Mouse (Mus musculus) lung, embryonic 16.5 days (tissue): ENCODE data around the gene Kat6b. TPM values are rescaled to one million over a fixed set of nuclear protein-coding genes. Genes with fewer than 3 reads are reported as not detected.

Experiments used
- ATAC-seq: fragments of 200-750 bp; cut with Nextera tagmentation; 2 replicates; pipeline ENCODE4 v1.8.0; 2017; ENCODE audit warnings: low read depth, mild to moderate bottlenecking, moderate library complexity
- H3K27ac ChIP-seq: fragments of 300-500 bp; sonication (generic); 2 replicates; pipeline ENCODE4 v1.5.1; 2014; ENCODE audit warnings: mild to moderate bottlenecking, control low read depth, low read length
- H3K27me3 ChIP-seq: fragments of 300-500 bp; sonication (generic); 2 replicates; pipeline ENCODE4 v1.6.1; 2014; ENCODE audit warnings: low read depth, low read length, mixed read lengths; ENCODE audit not compliant: control insufficient read depth, insufficient read depth
- H3K36me3 ChIP-seq: fragments of 300-500 bp; sonication (generic); 2 replicates; pipeline ENCODE4 v1.6.1; 2014; ENCODE audit warnings: low read length; ENCODE audit not compliant: control insufficient read depth, insufficient read depth
- H3K4me1 ChIP-seq: fragments of 300-500 bp; sonication (generic); replicated peaks from 2 replicates; pipeline ENCODE4 v1.6.1; 2014; ENCODE audit warnings: low read length, mixed read lengths; ENCODE audit not compliant: control insufficient read depth, insufficient read depth
- H3K4me2 ChIP-seq: fragments of 300-500 bp; sonication (generic); 2 replicates; pipeline ENCODE4 v1.6.1; 2014; ENCODE audit warnings: low read depth, low read length, control low read depth
- H3K4me3 ChIP-seq: fragments of 300-500 bp; sonication (generic); 2 replicates; pipeline ENCODE4 v1.5.1; 2014; ENCODE audit warnings: mild to moderate bottlenecking, low read length, control low read depth
- H3K9ac ChIP-seq: fragments of 300-500 bp; sonication (generic); 2 replicates; pipeline ENCODE4 v1.6.1; 2014; ENCODE audit warnings: low read length, control low read depth
- H3K9me3 ChIP-seq: fragments of 300-500 bp; sonication (generic); 2 replicates; pipeline ENCODE4 v1.6.1; 2016; ENCODE audit warnings: low read length; ENCODE audit not compliant: control insufficient read depth
- WGBS: fragments of 180-500 bp; shearing (Covaris S2); extraction: QIAGEN DNeasy Blood & Tissue Kit; methylation state at CpG from one replicate; pipeline ENCODE4 v1.1.7; 2014; 5-methylcytosine and 5-hydroxymethylcytosine counted together
- polyA plus RNA-seq: library from polyadenylated mRNA; unstranded; fragments of >200 nt; fragmentation: Nextera tagmentation; extraction: Ambion mirVana; gene quantifications from 2 replicates; pipeline ENCODE4 v1.2.1, GENCODE M21; 2015

Kat6b gene
- polyA plus RNA-seq, 1 experiment from 2014 or later, result 10.5 TPM

DNA sequence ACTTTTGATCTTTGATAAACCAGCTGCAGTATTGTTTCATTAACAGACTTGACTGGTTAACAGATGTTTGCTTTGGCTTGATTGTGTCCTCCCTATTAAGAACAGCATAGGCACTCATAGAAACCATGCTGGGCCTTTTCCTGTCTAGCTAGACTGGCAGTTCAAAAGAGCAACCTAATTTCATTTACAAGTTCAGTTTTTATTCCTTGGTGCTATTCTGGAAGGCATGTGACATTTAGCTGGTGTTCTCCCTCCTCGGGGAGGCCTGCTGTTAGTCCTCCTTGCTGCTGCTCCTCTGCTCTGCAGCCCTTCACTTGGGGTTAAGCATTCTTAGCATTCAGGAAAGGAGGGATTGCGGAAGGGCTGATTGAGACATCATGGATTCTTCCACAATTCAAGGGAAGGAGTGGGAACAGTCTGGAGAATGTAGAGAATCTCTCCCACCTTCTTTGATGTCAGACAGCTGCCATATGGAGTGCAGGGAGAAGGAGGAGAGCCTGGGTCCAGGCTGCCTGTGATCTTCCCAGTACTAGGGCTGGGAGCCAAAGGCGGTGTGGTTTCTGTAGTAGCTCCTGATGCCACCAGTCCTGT is 42.7 kb downstream of the Kat6b start:
- 22% methylated on average over 3 of the region's 3 CpGs for WGBS
- Histone ChIP-seq H3K36me3 (no peaks in the 10 kb centered on the region), H3K4me2 (peak overlapping the region; percentile 33; the same call in 1 of the 2 replicates), H3K9ac (no peak overlapping the region), H3K27me3 (no peaks in the 10 kb centered on the region), H3K4me1 (peaks cover 22% of the 10 kb centered on the region), H3K9me3 (no peaks in the 10 kb centered on the region), H3K4me3 (no peak overlapping the region), H3K27ac (peak overlapping the region; percentile 18)
- peak; percentile 90 for ATAC-seq

DNA sequence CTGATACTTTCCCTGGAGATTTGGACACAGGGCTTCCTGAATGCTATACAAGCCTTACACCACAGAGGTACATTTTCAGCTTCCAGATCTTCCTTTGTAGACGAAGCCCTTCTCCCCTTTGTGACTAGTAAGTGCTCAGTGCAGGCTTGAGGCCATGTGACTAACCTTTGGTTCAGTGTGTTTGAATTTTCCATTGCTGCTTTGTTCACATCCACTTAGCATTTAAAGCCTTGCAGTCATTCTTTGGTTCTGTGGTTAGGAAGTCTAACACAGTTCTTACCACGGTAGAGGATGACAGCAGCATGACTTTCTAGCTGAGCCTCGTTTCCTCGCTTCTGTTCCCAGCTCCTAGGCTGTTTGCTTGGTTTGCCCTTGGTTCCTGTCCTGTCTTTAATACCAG is 44.4 kb downstream of the Kat6b start:
- no peaks in the 10 kb centered on the region for H3K36me3 ChIP-seq
- no peak overlapping the region for H3K9ac ChIP-seq
- H3K4me3 ChIP-seq, result no peak overlapping the region
- WGBS, result 74% methylated on average over 4 of the region's 4 CpGs
- no peak for ATAC-seq
- H3K4me1 ChIP-seq, result peaks cover 22% of the 10 kb centered on the region
- no peak overlapping the region for H3K4me2 ChIP-seq
- H3K9me3 ChIP-seq, result no peaks in the 10 kb centered on the region
- H3K27ac ChIP-seq, result no peak overlapping the region
- H3K27me3 ChIP-seq, result no peaks in the 10 kb centered on the region

DNA sequence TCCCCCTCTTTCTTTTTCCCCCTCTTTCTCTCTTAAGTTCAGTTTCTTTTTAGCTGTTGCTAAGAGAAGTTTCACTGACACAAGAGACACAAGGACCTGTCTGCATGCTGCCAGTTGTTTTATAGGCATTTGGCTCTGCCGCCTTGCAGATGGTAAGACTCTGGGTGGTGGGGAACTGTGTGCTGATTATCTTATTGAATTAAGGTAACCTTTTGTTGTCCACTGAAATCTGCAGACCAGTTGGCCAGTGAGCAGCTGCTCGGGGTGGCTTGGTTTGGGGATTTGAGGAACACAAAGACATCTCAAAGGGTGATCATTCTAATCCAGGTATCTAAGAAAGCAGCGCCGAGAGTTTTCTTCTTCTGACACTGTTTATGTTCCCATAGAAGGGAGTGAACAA is 52.3 kb downstream of the Kat6b start:
- 81% methylated on average over 4 of the region's 4 CpGs for WGBS
- no peaks in the 10 kb centered on the region for H3K9me3 ChIP-seq
- no peaks in the 10 kb centered on the region for H3K36me3 ChIP-seq
- H3K9ac ChIP-seq, result no peak overlapping the region
- H3K4me2 ChIP-seq, result no peak overlapping the region
- H3K4me3 ChIP-seq, result no peak overlapping the region
- H3K27ac ChIP-seq, result no peak overlapping the region
- H3K27me3 ChIP-seq, result no peaks in the 10 kb centered on the region
- H3K4me1 ChIP-seq, result no peaks in the 10 kb centered on the region
- no peak for ATAC-seq

DNA sequence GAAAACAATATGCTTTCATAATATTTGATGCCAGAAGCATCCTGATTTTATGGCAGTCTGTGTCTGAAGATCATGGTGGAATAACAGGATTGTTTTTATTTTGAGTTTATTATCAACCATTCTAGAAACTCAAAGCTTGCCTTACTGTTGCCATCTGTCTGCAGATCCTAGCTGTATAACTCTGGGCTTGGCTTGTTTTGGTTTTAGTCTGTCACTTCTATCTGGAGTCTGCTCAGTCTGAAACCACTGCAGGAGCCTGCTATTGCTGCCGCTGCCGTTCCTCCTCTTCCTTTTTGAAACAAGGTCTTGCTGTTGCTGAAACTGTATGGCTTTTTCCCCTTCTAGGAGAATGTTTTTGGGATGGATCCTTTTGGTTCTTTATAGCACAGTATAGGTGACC is 52.8 kb downstream of the Kat6b start:
- Histone ChIP-seq H3K9me3 (no peaks in the 10 kb centered on the region), H3K9ac (no peak overlapping the region), H3K27me3 (no peaks in the 10 kb centered on the region), H3K27ac (no peak overlapping the region), H3K4me1 (no peaks in the 10 kb centered on the region), H3K4me2 (no peak overlapping the region), H3K4me3 (no peak overlapping the region), H3K36me3 (no peaks in the 10 kb centered on the region)
- 65% methylated on average over 2 of the region's 2 CpGs for WGBS
- ATAC-seq, result no peak

DNA sequence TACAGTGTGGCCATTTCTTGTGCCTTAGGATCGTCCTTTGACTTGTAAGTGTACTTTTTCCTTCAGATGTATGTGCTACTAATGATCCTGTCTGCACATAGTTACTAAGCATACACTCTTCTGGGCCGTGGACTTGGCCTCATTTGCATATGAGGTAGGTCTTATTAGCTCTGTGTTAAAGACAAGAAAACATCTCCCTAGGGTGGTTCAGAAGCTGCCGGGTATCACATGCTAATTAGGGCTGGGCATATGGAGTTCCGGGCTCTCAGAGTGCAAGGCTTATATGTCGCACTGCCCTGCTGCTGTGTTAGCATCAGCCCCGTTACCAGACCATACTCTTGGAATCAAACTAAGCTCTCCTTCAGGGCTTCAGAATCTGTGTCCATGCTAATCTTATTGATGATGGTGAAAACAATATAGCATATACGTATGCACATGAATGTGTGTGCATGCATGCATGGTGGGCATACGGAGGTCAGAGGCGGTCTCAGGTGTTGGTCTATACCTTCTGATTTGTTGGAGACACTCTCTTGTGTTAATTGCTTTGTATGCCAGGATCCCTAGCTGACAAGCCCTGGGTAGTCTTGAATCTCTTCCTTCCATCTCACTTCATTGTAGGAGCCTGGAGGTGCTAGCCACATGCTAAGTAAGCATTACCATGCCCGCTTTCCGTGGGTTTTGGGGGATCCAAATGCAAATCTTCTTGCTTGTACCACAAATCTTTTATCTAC is 53.5 kb downstream of the Kat6b start:
- WGBS, result 84% methylated on average over 11 of the region's 11 CpGs
- Histone ChIP-seq H3K9me3 (no peaks in the 10 kb centered on the region), H3K27me3 (no peaks in the 10 kb centered on the region), H3K36me3 (no peaks in the 10 kb centered on the region), H3K4me1 (no peaks in the 10 kb centered on the region), H3K27ac (no peak overlapping the region), H3K4me2 (no peak overlapping the region), H3K9ac (no peak overlapping the region), H3K4me3 (no peak overlapping the region)
- ATAC-seq, result no peak

DNA sequence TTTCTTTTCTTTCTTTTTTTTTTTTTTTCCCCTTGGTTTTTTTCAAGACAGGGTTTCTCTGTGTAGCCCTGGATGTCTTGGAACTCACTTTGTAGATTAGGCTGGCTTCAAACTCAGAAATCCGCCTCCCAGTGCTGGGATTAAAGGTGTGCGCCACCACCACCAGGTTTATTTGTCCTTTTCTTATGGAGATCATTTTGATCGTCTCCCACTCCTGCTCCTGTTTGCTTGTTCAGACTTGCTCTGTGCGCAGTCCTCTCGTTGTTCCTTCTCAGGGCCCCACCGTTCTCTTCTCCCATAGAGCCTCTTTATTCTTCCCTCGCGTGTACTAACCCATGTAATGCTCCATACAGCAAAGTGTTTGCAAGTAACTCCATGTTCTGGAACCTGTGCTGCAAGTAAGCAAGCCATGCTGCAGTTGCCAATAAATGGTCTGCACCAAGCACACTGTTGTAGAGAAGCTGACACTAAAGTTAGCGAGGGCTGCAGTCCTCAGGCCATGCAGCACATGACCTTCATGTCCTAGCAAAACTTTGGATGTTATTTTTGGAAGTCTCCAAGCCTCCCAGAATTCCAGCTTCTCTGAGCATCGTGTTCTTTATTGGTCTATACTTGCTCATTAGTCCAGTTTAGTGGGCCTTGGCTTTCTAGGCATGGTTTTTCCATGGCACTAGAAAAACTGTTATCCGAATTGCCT is 55.4 kb downstream of the Kat6b start:
- Histone ChIP-seq H3K4me1 (no peaks in the 10 kb centered on the region), H3K4me3 (no peak overlapping the region), H3K27me3 (no peaks in the 10 kb centered on the region), H3K36me3 (no peaks in the 10 kb centered on the region), H3K9me3 (peaks cover 3% of the 10 kb centered on the region; the same call in 1 of the 2 replicates), H3K27ac (no peak overlapping the region), H3K4me2 (no peak overlapping the region), H3K9ac (no peak overlapping the region)
- ATAC-seq, result no peak
- 78% methylated on average over 11 of the region's 11 CpGs for WGBS

DNA sequence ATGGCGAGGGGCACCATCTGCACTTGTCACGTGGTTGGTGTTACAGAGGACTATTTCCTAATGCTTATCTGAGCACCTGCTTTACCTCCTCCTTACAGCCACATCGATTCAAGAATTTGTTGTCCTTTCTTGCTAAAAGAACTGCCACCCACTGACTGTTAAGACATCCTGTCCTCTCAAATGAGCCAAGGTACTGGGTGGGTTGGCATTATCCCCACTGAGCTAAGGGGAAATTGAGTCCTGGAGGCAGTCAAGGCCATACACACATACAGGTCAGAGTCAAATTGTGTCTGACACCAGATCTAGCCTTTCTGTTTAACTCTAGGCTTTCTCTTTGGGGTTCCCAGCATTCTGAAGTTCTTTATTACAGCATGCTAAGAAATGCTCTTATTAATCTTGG is 56.6 kb downstream of the Kat6b start:
- H3K36me3 ChIP-seq, result peaks cover 4% of the 10 kb centered on the region; the same call in 1 of the 2 replicates
- no peaks in the 10 kb centered on the region for H3K4me1 ChIP-seq
- 78% methylated on average over 3 of the region's 3 CpGs for WGBS
- H3K4me2 ChIP-seq, result no peak overlapping the region
- ATAC-seq, result no peak
- H3K27me3 ChIP-seq, result no peaks in the 10 kb centered on the region
- no peak overlapping the region for H3K27ac ChIP-seq
- H3K4me3 ChIP-seq, result no peak overlapping the region
- H3K9me3 ChIP-seq, result peaks cover 8% of the 10 kb centered on the region; the same call in 1 of the 2 replicates
- no peak overlapping the region for H3K9ac ChIP-seq

DNA sequence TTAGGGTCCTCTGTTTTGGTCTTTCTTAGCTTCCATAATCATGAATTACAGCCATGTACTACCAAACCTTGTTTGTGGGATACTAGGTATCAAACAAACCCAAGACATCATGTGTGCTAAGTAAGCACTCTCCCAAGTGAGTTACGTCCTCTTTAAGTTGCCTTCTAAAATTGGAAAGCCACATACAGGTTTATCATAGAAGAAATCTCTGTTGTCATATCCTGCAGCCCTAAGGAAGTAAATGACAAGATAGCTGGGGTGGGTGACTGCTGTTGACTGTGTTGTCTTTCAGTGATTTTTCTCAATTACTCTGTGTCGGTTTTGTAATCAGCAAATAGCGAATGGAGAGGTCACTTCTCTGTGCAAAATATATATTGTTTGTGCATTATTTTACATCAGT is 58.5 kb downstream of the Kat6b start:
- 87% methylated on average over 3 of the region's 3 CpGs for WGBS
- no peak overlapping the region for H3K27ac ChIP-seq
- ATAC-seq, result no peak
- H3K4me3 ChIP-seq, result no peak overlapping the region
- H3K9me3 ChIP-seq, result peaks cover 8% of the 10 kb centered on the region; the same call in 1 of the 2 replicates
- no peak overlapping the region for H3K9ac ChIP-seq
- H3K4me1 ChIP-seq, result no peaks in the 10 kb centered on the region
- H3K4me2 ChIP-seq, result no peak overlapping the region
- H3K36me3 ChIP-seq, result peaks cover 4% of the 10 kb centered on the region; the same call in 1 of the 2 replicates
- no peaks in the 10 kb centered on the region for H3K27me3 ChIP-seq

DNA sequence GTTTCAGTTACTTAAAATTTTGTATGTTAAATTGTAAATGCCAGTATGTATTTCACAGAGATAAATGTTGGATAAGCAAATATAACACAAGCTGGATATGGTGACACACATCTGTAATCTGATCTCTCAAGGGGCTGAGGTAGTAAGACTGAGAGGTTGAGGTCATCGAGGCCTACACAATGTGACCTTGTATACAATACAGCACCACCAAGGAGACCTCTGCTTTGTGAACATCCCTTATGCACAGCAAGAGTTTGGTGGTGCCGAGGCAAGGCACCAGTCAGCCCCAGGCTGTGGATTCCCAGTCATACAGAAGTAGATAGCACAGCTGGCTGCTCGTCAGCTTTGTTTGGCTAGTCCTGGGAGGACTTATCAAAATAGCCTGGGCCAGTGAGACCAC is 59.1 kb downstream of the Kat6b start:
- no peak overlapping the region for H3K4me3 ChIP-seq
- peaks cover 1% of the 10 kb centered on the region; the same call in 1 of the 2 replicates for H3K4me1 ChIP-seq
- no peaks in the 10 kb centered on the region for H3K27me3 ChIP-seq
- no peak overlapping the region for H3K27ac ChIP-seq
- 54% methylated on average over 3 of the region's 3 CpGs for WGBS
- H3K36me3 ChIP-seq, result peaks cover 4% of the 10 kb centered on the region; the same call in 1 of the 2 replicates
- H3K4me2 ChIP-seq, result no peak overlapping the region
- H3K9ac ChIP-seq, result no peak overlapping the region
- H3K9me3 ChIP-seq, result peaks cover 8% of the 10 kb centered on the region; the same call in 1 of the 2 replicates
- no peak for ATAC-seq
